Mouse (Mus musculus): ENCODE measurements at regions not wholly inside any gene's neighbourhood (a gene's known extent, or its start where the extent isn't known, plus 50 kb on each side); places are given as distances from the start of the nearest gene placed in this dataset.

DNA sequence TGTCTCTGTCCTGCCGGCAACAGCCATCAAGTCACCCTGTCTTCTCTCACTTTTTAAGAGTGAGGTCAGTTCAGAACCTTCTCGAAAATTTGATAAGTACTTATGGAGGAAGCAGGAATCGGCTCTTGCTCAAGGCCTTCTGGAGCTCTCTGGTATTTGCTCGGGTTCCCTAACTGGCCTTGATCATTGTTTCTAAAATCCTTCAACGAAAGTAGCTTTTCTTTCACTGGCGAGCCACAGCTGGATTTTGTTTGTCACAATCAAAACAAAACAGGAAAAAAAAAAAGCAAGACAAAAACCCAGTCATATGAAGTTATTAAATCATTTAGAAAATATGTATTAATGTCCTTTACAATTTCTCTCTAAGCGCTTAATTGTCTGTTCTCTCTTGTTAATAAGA, 156.6 kb upstream of the Tex13c2 start:
- no peak for ATAC-seq (ENCODE audit: low FRiP score, low read depth)
- H3K4me2 ChIP-seq (replicated peaks) = no peak overlapping the region
- no peaks in the 10 kb centered on the region for H3K4me1 ChIP-seq
- H3K4me3 ChIP-seq = no peak overlapping the region
- H3K9me3 ChIP-seq = no peaks in the 10 kb centered on the region
- WGBS = 78% methylated on average over 7 of the region's 7 CpGs
- H3K27ac ChIP-seq = no peak overlapping the region
- H3K36me3 ChIP-seq = no peaks in the 10 kb centered on the region
- no peak overlapping the region for H3K9ac ChIP-seq
- H3K27me3 ChIP-seq = no peaks in the 10 kb centered on the region

DNA sequence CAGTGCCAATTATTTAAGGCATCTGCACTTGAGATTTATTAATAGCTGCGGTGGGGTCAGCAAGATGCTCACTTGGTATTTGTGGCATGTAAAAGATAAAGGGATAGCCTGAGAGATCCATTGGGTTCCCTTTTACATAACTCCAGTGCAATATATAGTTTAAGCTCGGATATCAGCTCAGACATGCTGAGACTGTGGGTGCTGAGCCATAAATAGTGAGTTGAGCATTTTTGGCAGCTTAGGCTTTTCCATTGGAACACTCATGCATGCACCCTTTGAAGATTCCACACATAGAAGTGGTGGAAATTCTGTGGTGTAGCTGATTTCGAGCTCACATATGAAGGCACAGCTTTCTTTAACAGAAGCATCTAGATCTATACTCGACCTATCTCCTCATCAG, 155.9 kb upstream of the Tex13c2 start:
- no peak for ATAC-seq (ENCODE audit: low FRiP score, low read depth)
- H3K27me3 ChIP-seq = no peaks in the 10 kb centered on the region
- no peak overlapping the region for H3K9ac ChIP-seq
- H3K9me3 ChIP-seq = no peaks in the 10 kb centered on the region
- no peak overlapping the region for H3K4me2 ChIP-seq (replicated peaks)
- H3K36me3 ChIP-seq = no peaks in the 10 kb centered on the region
- H3K4me1 ChIP-seq = no peaks in the 10 kb centered on the region
- H3K27ac ChIP-seq = no peak overlapping the region
- H3K4me3 ChIP-seq = no peak overlapping the region
- 67% methylated on average over 4 of the region's 4 CpGs for WGBS

DNA sequence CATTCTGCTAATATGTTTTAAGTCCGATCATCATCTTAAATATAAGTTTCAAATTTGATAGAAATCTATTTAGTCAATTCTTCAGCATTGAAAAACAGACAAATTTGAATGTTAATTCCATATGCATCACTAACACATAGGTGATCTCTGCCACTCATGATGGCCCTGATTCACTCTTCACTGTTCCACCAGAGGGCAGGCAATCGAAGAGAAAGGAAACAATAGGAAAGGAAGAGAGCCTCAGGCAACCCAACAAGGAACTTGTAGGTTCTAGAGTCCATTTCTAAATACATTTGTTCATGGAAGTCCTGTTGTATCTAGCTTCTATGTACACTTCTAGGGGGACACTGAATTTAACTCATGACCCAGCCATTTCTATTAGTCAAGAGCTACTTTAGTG, 154.7 kb upstream of the Tex13c2 start:
- no peaks in the 10 kb centered on the region for H3K4me1 ChIP-seq
- no peak overlapping the region for H3K4me3 ChIP-seq
- no peak overlapping the region for H3K27ac ChIP-seq
- no peaks in the 10 kb centered on the region for H3K9me3 ChIP-seq
- no peaks in the 10 kb centered on the region for H3K36me3 ChIP-seq
- no peak for ATAC-seq (ENCODE audit: low FRiP score, low read depth)
- H3K9ac ChIP-seq = no peak overlapping the region
- no peaks in the 10 kb centered on the region for H3K27me3 ChIP-seq
- no peak overlapping the region for H3K4me2 ChIP-seq (replicated peaks)
- 84% methylated on average over 2 of the region's 2 CpGs for WGBS

DNA sequence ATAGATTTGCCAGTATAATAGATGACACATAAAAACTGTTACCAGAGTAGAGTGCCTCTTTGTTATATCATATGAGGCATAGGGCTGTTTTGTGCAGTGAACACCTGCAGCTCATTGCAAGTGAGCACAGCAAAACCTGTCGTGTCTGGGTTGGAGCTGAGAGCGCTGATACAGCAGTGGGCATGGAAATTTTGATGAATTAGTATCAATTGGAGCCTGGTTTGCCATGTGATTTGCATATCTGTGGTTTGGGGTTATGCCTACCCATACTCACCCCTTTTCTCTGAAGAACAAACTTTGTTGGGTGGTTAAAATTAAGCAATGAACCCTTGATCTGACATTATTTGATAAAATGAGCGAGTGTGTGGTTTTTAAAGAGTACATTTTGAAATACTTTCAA, 152.7 kb upstream of the Tex13c2 start:
- no peaks in the 10 kb centered on the region for H3K9me3 ChIP-seq
- H3K4me3 ChIP-seq = no peak overlapping the region
- no peaks in the 10 kb centered on the region for H3K4me1 ChIP-seq
- H3K36me3 ChIP-seq = no peaks in the 10 kb centered on the region
- H3K9ac ChIP-seq = no peak overlapping the region
- no peak overlapping the region for H3K4me2 ChIP-seq (replicated peaks)
- no peaks in the 10 kb centered on the region for H3K27me3 ChIP-seq
- ATAC-seq (ENCODE audit: low FRiP score, low read depth) = no peak
- no peak overlapping the region for H3K27ac ChIP-seq
- 88% methylated on average over 3 of the region's 3 CpGs for WGBS

DNA sequence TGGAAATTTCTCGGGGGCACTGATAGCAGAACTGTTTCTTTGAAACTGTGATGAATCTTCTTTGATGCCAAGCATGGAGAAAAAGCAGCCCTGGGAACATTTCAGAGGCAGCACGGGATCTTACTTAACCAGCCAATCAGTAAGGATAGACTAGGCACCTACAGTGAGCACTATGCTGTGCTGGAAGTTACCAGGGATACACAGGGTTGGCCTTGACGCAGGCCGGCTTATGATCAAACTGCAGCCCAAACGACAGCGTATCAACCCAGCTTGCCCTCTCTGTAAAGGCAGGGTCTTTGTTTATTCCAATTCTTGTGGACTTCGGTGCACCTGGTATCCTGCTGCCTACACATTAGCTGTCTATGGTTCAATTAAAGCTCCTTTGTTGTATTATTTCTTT, 147.1 kb upstream of the Tex13c2 start:
- no peak overlapping the region for H3K27ac ChIP-seq
- H3K4me1 ChIP-seq = no peaks in the 10 kb centered on the region
- 61% methylated on average over 7 of the region's 7 CpGs for WGBS
- H3K27me3 ChIP-seq = no peaks in the 10 kb centered on the region
- no peaks in the 10 kb centered on the region for H3K36me3 ChIP-seq
- no peak overlapping the region for H3K4me2 ChIP-seq (replicated peaks)
- no peak overlapping the region for H3K4me3 ChIP-seq
- H3K9me3 ChIP-seq = no peaks in the 10 kb centered on the region
- no peak overlapping the region for H3K9ac ChIP-seq
- no peak for ATAC-seq (ENCODE audit: low FRiP score, low read depth)

DNA sequence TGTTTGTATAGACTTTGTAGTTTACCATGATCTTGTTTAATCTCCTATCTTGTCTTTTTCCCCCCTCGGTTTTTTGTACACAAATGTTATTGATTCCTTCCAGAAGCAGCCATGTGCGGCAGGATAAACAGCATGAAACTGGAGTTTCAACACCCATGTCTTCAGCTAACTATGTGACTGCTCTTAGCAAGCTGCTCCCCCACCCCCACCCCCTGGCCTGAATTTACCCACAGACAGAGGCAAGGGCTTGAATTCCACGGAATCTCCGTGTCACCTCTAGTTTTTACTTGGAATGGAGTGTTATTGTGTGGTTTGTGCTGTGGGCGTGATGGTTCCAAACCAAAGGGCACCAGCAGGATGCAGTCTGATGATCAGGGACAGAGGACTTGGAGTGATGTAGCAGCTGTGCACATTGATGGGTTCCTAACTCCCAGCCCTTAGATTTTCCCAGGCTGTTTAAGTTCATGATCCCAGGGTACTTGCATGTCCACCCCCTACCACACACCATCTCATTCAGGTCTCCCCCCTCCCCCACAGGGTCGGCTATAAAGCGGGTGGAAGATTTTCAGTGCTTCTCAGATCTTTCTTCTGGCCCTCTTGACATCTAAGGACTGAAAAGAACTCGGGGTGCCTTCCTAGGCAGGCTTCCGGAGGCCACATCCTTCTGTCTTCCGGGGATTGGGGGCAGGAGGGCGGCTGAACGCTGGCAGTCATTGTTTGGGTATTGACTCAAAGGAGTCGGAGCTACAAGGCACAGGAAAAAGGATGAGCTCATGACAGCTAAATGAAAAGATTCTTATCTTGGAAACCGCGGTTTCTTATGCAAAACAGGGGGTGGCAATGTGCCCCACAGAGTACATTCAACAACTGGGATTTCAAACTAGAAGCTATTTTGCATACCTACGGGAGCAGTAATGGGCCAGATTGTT, 146.3 kb upstream of the Tex13c2 start:
- Histone ChIP-seq H3K27ac (no peak overlapping the region), H3K9ac (no peak overlapping the region), H3K36me3 (no peaks in the 10 kb centered on the region), H3K9me3 (no peaks in the 10 kb centered on the region), H3K27me3 (no peaks in the 10 kb centered on the region), H3K4me1 (no peaks in the 10 kb centered on the region), H3K4me2 (replicated peaks) (no peak overlapping the region), H3K4me3 (no peak overlapping the region)
- WGBS = 30% methylated on average over 16 of the region's 16 CpGs
- no peak for ATAC-seq (ENCODE audit: low FRiP score, low read depth)

DNA sequence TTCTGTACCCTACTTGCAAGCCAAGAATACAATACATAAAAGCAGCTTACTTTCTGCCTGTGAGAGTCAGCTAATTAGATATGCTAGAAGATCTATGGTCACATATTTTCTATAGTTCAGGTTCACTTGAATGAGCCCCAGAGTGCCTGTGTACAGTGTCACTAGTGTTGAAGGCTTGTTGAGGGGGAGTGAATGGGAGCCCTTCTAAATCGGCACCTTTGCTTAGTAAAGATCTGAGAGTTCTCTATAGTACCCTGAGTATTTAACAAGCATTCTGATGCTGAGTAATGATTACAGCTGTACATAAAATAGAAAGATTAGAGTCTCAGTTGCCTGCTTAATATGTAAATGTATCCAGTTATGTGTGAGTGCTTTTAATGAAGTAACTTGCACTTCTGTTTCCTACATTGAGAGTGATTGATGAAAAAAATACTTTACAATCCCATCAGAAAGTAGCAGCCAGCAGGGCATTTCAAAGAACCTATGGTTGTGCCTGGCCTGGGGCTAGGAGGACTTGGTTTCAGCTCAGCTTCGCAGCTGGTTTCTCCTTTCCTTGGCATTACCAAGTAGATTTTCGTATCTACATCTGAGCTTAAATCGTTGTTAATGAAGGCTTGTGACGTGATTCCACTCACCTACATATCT, 136.8 kb upstream of the Tex13c2 start:
- H3K4me1 ChIP-seq = no peaks in the 10 kb centered on the region
- H3K27ac ChIP-seq = no peak overlapping the region
- 68% methylated on average over 5 of the region's 5 CpGs for WGBS
- H3K9ac ChIP-seq = no peak overlapping the region
- no peaks in the 10 kb centered on the region for H3K36me3 ChIP-seq
- H3K27me3 ChIP-seq = no peaks in the 10 kb centered on the region
- H3K4me2 ChIP-seq (replicated peaks) = no peak overlapping the region
- H3K4me3 ChIP-seq = no peak overlapping the region
- no peak for ATAC-seq (ENCODE audit: low FRiP score, low read depth)
- H3K9me3 ChIP-seq = no peaks in the 10 kb centered on the region

DNA sequence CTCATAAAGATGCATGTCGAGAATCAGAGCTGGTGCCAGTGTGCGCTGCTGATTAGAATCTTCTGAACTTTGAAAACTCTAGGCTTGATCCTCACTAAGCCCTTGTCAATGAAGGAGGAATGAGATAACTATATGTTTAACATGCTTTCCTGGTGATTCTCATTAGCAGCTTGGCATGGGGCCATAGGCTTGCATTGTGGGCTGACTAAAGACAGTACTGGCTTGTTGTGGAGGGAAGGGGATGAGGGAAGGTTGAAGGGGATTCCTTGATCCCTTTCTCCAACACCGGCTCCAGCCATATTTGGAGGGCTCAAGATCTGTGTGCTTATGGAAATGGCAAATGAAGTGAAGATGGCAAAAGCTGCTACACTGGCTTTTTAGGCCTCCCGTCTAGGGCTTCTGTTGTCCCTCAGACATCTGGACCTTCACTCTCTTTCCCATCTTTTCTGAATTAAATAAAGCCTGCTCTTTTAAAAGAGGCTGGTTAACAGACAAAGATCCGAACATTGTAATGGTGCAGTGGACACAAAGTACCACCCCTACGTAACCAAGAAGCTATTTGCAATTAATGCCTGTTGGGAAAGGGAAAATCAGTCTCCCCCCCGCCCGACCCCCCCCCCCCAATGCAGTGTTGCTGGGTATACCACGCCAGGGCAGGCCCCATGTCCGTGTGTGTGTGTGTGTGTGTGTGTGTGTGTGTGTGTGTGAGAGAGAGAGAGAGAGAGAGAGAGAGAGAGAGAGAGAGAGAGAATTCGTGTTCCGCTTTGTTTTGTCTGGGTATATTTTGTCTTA, 129.9 kb upstream of the Tex13c2 start:
- Histone ChIP-seq H3K4me2 (replicated peaks) (peak overlapping the region; percentile 57), H3K4me1 (no peaks in the 10 kb centered on the region), H3K27me3 (no peaks in the 10 kb centered on the region), H3K9me3 (no peaks in the 10 kb centered on the region), H3K9ac (no peak overlapping the region), H3K36me3 (no peaks in the 10 kb centered on the region), H3K4me3 (0 out of 2 replicates have a peak overlapping the region, but pooled peaks have one; percentile 33), H3K27ac (no peak overlapping the region)
- 43% methylated on average over 10 of the region's 12 CpGs for WGBS
- no peak; the same call in 1 of the 2 replicates for ATAC-seq (ENCODE audit: low FRiP score, low read depth)

DNA sequence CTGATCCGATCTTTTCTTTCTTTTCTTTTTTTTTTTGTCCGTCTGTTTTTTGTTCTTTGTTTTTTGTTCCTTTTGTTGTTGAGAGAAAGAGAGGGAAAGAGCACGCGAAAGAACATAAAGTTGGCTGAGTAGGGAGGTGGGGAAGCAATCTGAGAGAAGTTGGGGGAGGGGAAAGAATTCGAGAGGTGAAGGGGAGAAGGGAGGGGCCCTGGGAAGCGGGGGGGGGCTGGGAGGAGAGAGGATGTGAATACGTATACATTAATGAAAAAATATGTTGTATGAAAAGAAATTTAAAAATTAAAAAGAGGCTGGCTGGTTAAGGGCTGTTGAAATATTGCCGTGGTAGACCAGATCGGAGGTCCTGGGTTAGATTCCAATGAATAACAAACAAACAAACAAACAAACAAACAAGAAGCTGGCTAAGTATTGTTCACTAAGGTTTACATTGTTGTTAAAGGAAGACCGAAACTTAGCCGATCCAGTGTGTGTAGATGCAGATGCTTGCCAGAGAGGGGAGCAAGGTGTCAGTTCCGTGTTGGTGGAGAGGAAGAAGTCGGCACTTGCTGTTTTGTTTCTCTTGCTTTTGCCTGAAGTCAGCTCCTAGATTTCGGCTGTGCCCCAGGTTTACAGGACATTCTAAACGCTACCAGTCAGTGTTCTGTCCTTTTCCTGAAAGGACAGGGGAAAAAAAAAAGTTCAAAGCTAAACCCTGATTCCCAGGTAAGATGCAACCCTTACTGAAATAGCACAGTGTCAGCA, 129.1 kb upstream of the Tex13c2 start:
- Histone ChIP-seq H3K4me3 (peak overlapping the region; percentile 33), H3K9me3 (no peaks in the 10 kb centered on the region), H3K9ac (no peak overlapping the region), H3K27me3 (no peaks in the 10 kb centered on the region), H3K4me1 (no peaks in the 10 kb centered on the region), H3K36me3 (no peaks in the 10 kb centered on the region), H3K4me2 (replicated peaks) (peak overlapping the region; percentile 57), H3K27ac (no peak overlapping the region)
- 16% methylated on average over 14 of the region's 15 CpGs for WGBS
- peak; percentile 71; the same call in 1 of the 2 replicates for ATAC-seq (ENCODE audit: low FRiP score, low read depth)

DNA sequence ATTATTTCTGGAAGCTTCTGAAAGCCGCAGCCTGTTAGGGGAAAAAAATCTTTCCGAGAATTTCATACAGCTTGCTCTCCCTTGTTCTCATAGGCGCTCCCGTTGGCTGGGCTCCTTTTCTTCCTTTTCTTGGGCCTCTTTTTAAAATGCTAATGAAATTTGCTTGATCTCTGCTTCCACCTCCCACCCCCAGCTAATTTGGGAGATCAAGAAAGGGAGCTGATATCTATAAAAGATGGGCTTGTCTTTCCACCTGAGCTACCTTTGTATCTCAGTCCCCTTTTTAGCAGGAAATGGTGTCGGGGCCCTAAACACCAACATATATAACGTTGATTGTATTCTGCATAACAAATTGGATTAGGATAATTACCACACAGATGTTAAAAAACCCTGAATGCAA, 128.5 kb upstream of the Tex13c2 start:
- no peak for ATAC-seq (ENCODE audit: low FRiP score, low read depth)
- no peaks in the 10 kb centered on the region for H3K36me3 ChIP-seq
- no peaks in the 10 kb centered on the region for H3K4me1 ChIP-seq
- peak overlapping the region; percentile 57 for H3K4me2 ChIP-seq (replicated peaks)
- no peak overlapping the region for H3K27ac ChIP-seq
- peak overlapping the region; percentile 33 for H3K4me3 ChIP-seq
- no peaks in the 10 kb centered on the region for H3K9me3 ChIP-seq
- H3K27me3 ChIP-seq = no peaks in the 10 kb centered on the region
- H3K9ac ChIP-seq = no peak overlapping the region
- 32% methylated on average over 6 of the region's 6 CpGs for WGBS

DNA sequence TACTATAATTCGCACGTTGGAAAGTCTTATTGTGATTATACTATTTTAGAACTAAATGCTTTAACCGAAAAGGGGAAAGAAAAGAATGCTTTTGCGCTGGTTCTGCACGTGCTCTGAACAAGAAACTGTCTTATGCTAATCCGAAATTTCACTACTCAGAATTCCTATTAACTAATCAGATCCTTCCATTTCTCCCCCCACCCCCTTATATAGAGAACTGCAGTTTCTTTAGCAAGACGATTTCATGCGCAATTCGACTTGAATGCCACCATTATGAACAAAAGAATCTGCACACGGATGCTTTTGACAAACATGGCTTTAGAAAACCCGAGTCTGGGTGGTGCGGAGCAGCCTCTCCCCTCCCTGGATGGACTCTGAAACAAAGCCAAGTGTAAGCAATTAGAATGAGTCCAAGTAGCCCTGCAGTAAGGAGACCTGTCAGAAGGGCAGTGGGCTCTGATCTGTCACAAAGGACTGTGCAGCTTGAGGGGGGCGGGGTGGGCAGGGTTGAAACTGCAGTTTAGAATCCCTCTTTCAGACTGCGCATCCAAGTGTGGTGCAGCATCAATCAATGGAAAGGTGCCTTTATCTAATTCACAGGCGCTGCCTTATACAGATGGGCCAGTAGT, 128.0 kb upstream of the Tex13c2 start:
- WGBS = 32% methylated on average over 15 of the region's 15 CpGs
- H3K27me3 ChIP-seq = no peaks in the 10 kb centered on the region
- no peaks in the 10 kb centered on the region for H3K36me3 ChIP-seq
- H3K9ac ChIP-seq = no peak overlapping the region
- H3K4me1 ChIP-seq = no peaks in the 10 kb centered on the region
- no peak for ATAC-seq (ENCODE audit: low FRiP score, low read depth)
- no peak overlapping the region for H3K4me2 ChIP-seq (replicated peaks)
- no peak overlapping the region for H3K27ac ChIP-seq
- no peak overlapping the region for H3K4me3 ChIP-seq
- no peaks in the 10 kb centered on the region for H3K9me3 ChIP-seq
